Mouse (Mus musculus) liver, embryonic 14.5 days (tissue): Measurements from ENCODE around the gene Alx3. TPM values are rescaled to one million over a fixed set of nuclear protein-coding genes. Genes with fewer than 3 reads are reported as not detected.

Source experiments
- ATAC-seq: fragments of 200-750 bp; cut with Nextera tagmentation; 2 replicates; pipeline ENCODE4 v1.8.0; 2017; ENCODE audit warnings: moderate number of reproducible peaks, mild to moderate bottlenecking, moderate library complexity; ENCODE audit not compliant: insufficient read depth
- DNase-seq, 3 experiments: peaks; one replicate each; pipeline ENCODE4 v3.0.0-alpha.2; 2012 to 2013; ENCODE audit warnings: low read depth in 3 of 3, low spot score in 3 of 3
- H3K27ac ChIP-seq: fragments of 300-500 bp; sonication (generic); 2 replicates; pipeline ENCODE4 v1.5.1; 2014; ENCODE audit warnings: moderate library complexity, mild to moderate bottlenecking, control low read depth, inconsistent platforms
- H3K27me3 ChIP-seq: fragments of 300-500 bp; sonication (generic); 2 replicates; pipeline ENCODE4 v1.6.1; 2014; ENCODE audit warnings: mild to moderate bottlenecking, low read length, moderate library complexity; ENCODE audit not compliant: control insufficient read depth, insufficient read depth
- H3K36me3 ChIP-seq: fragments of 300-500 bp; sonication (generic); replicated peaks from 2 replicates; pipeline ENCODE4 v1.6.1; 2014; ENCODE audit warnings: low read depth; ENCODE audit not compliant: control insufficient read depth, insufficient read depth
- H3K4me1 ChIP-seq, 2 experiments: fragments of 200-500 bp in 1 of 2; fragments of 300-500 bp in 1 of 2; sonication (generic) in 1 of 2; replicated peaks; 2 replicates each; pipeline ENCODE4 v1.6.1; 2012 to 2014; ENCODE audit warnings: antibody characterized with exemption in 1 of 2, inconsistent platforms in 1 of 2, low read length in 1 of 2; ENCODE audit not compliant: control insufficient read depth in 2 of 2, insufficient read depth in 2 of 2
- H3K4me2 ChIP-seq: fragments of 300-500 bp; sonication (generic); 2 replicates; pipeline ENCODE4 v1.6.1; 2014; ENCODE audit warnings: low read depth, mild to moderate bottlenecking, control low read depth, moderate library complexity
- H3K4me3 ChIP-seq, 2 experiments: fragments of 200-500 bp in 1 of 2; fragments of 300-500 bp in 1 of 2; sonication (generic) in 1 of 2; 2 replicates each; pipeline ENCODE4 v1.5.1; 2012 to 2014; ENCODE audit warnings: low read depth in 2 of 2, low read length in 2 of 2, mild to moderate bottlenecking in 2 of 2, control low read depth in 1 of 2, inconsistent platforms in 1 of 2, moderate library complexity in 1 of 2; ENCODE audit not compliant: insufficient read depth in 1 of 2
- H3K9ac ChIP-seq: fragments of 300-500 bp; sonication (generic); replicated peaks from 2 replicates; pipeline ENCODE4 v1.6.1; 2014; ENCODE audit warnings: mild to moderate bottlenecking, control low read depth, moderate library complexity
- H3K9me3 ChIP-seq: fragments of 300-500 bp; sonication (generic); 2 replicates; pipeline ENCODE4 v1.6.1; 2016; ENCODE audit warnings: low read length, mixed read lengths; ENCODE audit not compliant: control insufficient read depth
- CTCF ChIP-seq: IDR thresholded peaks from 2 replicates; pipeline ENCODE4 v1.5.1; 2016; ENCODE audit warnings: antibody characterized with exemption, low read depth, control low read depth
- EP300 ChIP-seq: IDR thresholded peaks from 2 replicates; pipeline ENCODE4 v1.6.1; 2016; ENCODE audit warnings: antibody characterized with exemption, low read depth
- WGBS: fragments of 180-500 bp; shearing (Covaris S2); extraction: QIAGEN DNeasy Blood & Tissue Kit; methylation state at CpG from one replicate; pipeline ENCODE4 v1.1.7; 2014; ENCODE audit not compliant: insufficient replicate concordance; 5-methylcytosine and 5-hydroxymethylcytosine counted together
- polyA plus RNA-seq, 2 experiments: library from polyadenylated mRNA; depleted of rRNA in 1 of 2; stranded (reverse) in 1 of 2; unstranded in 1 of 2; fragments of >200 nt; fragmentation: Nextera tagmentation in 1 of 2; extraction: Ambion mirVana in 1 of 2; gene quantifications; 2 replicates each; pipeline versions ENCODE4 v1.2.1 to v1.2.3; 2012 to 2014

Gene Alx3
- polyA plus RNA-seq, 2 experiments = not detected

DNA sequence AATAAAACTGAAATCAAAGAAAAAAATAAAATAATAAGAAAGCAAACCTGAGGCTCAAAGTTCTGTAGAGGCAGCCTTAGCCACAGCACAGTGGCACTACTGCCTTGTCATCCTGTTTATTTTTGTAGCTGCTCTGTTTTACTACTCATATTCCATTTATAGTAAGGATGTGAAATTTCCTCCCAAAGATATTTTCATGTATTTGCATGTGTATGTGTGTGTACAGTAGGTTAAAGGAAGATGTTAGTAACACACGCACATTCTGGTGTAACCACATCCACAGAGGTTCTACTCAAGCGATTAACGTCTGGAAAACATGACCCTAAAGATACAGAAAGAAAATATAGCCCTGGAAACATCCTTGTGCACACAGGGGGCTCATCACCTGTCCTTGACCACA, 18.0 kb upstream of the Alx3 start:
- Histone ChIP-seq H3K4me2 (no peak overlapping the region), H3K36me3 (no peaks in the 10 kb centered on the region), H3K27ac (no peak overlapping the region), H3K9ac (no peak overlapping the region), H3K4me3 (no peak overlapping the region), H3K4me1 (peaks cover 4 to 14% of the 10 kb centered on the region in 2 experiments; a peak in 3 of 4 replicates), H3K9me3 (no peaks in the 10 kb centered on the region), H3K27me3 (peaks cover 22% of the 10 kb centered on the region)
- DNase-seq = no peak
- WGBS = 52% methylated on average over 3 of the region's 3 CpGs
- no peak for ATAC-seq
- TF ChIP-seq CTCF = no peak
- no peak for TF ChIP-seq EP300

GRCm38 (mm10) chr3:107577810-107578390, 16.9 kb upstream of the Alx3 start:
- TF ChIP-seq CTCF = no peak
- no peak for TF ChIP-seq EP300
- peaks cover 33% of the 10 kb centered on the region for H3K27me3 ChIP-seq
- H3K27ac ChIP-seq = no peak overlapping the region
- H3K36me3 ChIP-seq = no peaks in the 10 kb centered on the region
- DNase-seq = peak; percentile 35 to 40 (median 36)
- H3K4me3 ChIP-seq = no peak overlapping the region
- no peak overlapping the region for H3K4me2 ChIP-seq
- ATAC-seq = peak; percentile 94
- no peaks in the 10 kb centered on the region for H3K9me3 ChIP-seq
- H3K4me1 ChIP-seq = peaks cover 4 to 14% of the 10 kb centered on the region in 2 experiments; a peak in 3 of 4 replicates
- no peak overlapping the region for H3K9ac ChIP-seq
- WGBS = 5% methylated on average over 3 of the region's 3 CpGs

DNA sequence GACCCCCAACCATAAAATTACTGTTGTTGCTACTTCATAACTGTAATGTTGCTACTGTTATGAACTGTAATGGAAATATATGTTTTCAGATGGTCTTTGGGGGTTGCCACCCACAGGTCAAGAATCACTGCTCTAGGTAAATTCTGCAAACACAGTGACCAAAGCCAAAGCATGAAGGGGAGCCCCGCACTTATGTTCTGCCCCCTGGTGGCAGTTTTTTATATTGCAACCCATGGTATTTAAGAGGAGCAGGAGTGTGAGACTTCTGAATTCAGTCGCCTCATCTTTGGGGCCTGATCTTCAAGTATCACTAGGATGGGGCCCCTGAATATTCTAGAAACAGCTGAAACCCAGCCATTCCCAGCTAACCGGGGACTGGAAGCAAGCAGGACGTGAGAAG, 15.4 kb upstream of the Alx3 start:
- Histone ChIP-seq H3K27ac (no peak overlapping the region), H3K4me3 (no peak overlapping the region), H3K9ac (no peak overlapping the region), H3K36me3 (no peaks in the 10 kb centered on the region), H3K27me3 (peaks cover 48% of the 10 kb centered on the region), H3K4me2 (no peak overlapping the region), H3K9me3 (no peaks in the 10 kb centered on the region), H3K4me1 (peaks cover 4 to 14% of the 10 kb centered on the region in 2 experiments; a peak in 3 of 4 replicates)
- TF ChIP-seq EP300 (no peak), CTCF (peak; percentile 83)
- peak; percentile 34 to 42 (median 36) for DNase-seq
- no peak for ATAC-seq
- 5% methylated on average over 4 of the region's 4 CpGs for WGBS

- Histone ChIP-seq H3K27me3 (peaks cover 66% of the 10 kb centered on the region), H3K9me3 (no peaks in the 10 kb centered on the region), H3K27ac (no peak overlapping the region), H3K4me2 (no peak overlapping the region), H3K9ac (no peak overlapping the region), H3K4me3 (no peak overlapping the region), H3K4me1 (peaks cover 4 to 14% of the 10 kb centered on the region in 2 experiments; a peak in 3 of 4 replicates), H3K36me3 (no peaks in the 10 kb centered on the region)
- no peak for DNase-seq
- TF ChIP-seq CTCF (no peak), EP300 (no peak)
- WGBS = 8% methylated on average over 15 of the region's 15 CpGs
- ATAC-seq = no peak
These were observed 13.5 kb upstream of the Alx3 start for GRCm38 (mm10) chr3:107581103-107582010.
